Mouse (Mus musculus): ENCODE data around the gene Gm28051.

- TF ChIP-seq MAX (IDR thresholded peaks at IDR 0.05; ENCODE audit: low read depth): no peak
- TF ChIP-seq POLR2AphosphoS2 (IDR thresholded peaks at IDR 0.05; ENCODE audit: insufficient read length, low read depth): no peak
- no peak for TF ChIP-seq POLR2A (IDR thresholded peaks at IDR 0.05; ENCODE audit: insufficient read length, low read depth)
- no peak for TF ChIP-seq E2F4 (IDR thresholded peaks at IDR 0.05; ENCODE audit: insufficient read depth)
- TF ChIP-seq CEBPB (IDR thresholded peaks at IDR 0.05; ENCODE audit: insufficient read depth, poor library complexity, severe bottlenecking): no peak
- no peak for TF ChIP-seq MYOG (IDR thresholded peaks at IDR 0.05; ENCODE audit: control insufficient read depth in 1 of 3, insufficient read depth in 1 of 3, insufficient read length in 2 of 3, low read depth in 2 of 3)
- no peak for TF ChIP-seq TCF12 (IDR thresholded peaks at IDR 0.05; ENCODE audit: insufficient read depth, poor library complexity, severe bottlenecking)
- no peak for TF ChIP-seq USF1 (IDR thresholded peaks at IDR 0.05; ENCODE audit: low read depth)
- TF ChIP-seq TCF3 (IDR thresholded peaks at IDR 0.05; ENCODE audit: insufficient read length, low read depth): no peak
- TF ChIP-seq SRF (IDR thresholded peaks at IDR 0.05; ENCODE audit: control insufficient read depth, insufficient read length, low read depth): no peak
Observed at GRCm38 (mm10) chr12:102678820-102679219, 78.7 kb downstream of the Gm28051 start.

Measured in myocyte (in vitro differentiated cells).